Mouse (Mus musculus) retina, postnatal 1 day (tissue): Measurements from ENCODE around the gene Epn2.

ENCODE experiments used
- DNase-seq: peaks from one replicate; pipeline ENCODE4 v3.0.0-alpha.2; 2012

Epn2 gene

GRCm38 (mm10) chr11:61487401-61487800, 92.1 kb downstream of the Epn2 start:
- DNase-seq, result peak; percentile 54

GRCm38 (mm10) chr11:61486458-61487219, 92.8 kb downstream of the Epn2 start:
- DNase-seq, result no peak

GRCm38 (mm10) chr11:61485541-61486457, 93.7 kb downstream of the Epn2 start:
- DNase-seq, result peak; percentile 46

GRCm38 (mm10) chr11:61484613-61485540, 94.6 kb downstream of the Epn2 start, which contains the start of gene Mfap4:
Gene Mfap4 (plus strand): TSS chr11:61485431.
- peak; percentile 89 for DNase-seq

- no peak for DNase-seq
Observed at GRCm38 (mm10) chr11:61484256-61484612, 95.3 kb downstream of the Epn2 start.

GRCm38 (mm10) chr11:61483226-61483845, 96.2 kb downstream of the Epn2 start:
- peak; percentile 95 for DNase-seq

GRCm38 (mm10) chr11:61481239-61482090, 98.0 kb downstream of the Epn2 start:
- DNase-seq, result no peak

- DNase-seq, result no peak
Observed at GRCm38 (mm10) chr11:61478788-61479187, 100.7 kb downstream of the Epn2 start.

GRCm38 (mm10) chr11:61477566-61478508, 101.7 kb downstream of the Epn2 start:
- peak; percentile 58 for DNase-seq

- DNase-seq, result peak; percentile 50
Observed at GRCm38 (mm10) chr11:61476786-61477382, 102.6 kb downstream of the Epn2 start.

- DNase-seq, result no peak
Observed at GRCm38 (mm10) chr11:61473630-61474029, 105.9 kb downstream of the Epn2 start.

GRCm38 (mm10) chr11:61470880-61471279, 108.6 kb downstream of the Epn2 start:
- no peak for DNase-seq

GRCm38 (mm10) chr11:61469317-61469917, 110.1 kb downstream of the Epn2 start:
- no peak for DNase-seq

GRCm38 (mm10) chr11:61468534-61468933, 111.0 kb downstream of the Epn2 start:
- no peak for DNase-seq
